Mouse (Mus musculus) cerebellum, postnatal 10 days (tissue): ENCODE measurements around the gene Chchd3.
A peak's percentile ranks its signal among the peaks of the same experiment; 100 is the strongest.

ENCODE experiments used
- DNase-seq, 2 experiments: peaks; one replicate each; pipeline ENCODE4 v3.0.0; 2021; ENCODE audit warnings: mixed read lengths in 2 of 2

Gene Chchd3

DNA sequence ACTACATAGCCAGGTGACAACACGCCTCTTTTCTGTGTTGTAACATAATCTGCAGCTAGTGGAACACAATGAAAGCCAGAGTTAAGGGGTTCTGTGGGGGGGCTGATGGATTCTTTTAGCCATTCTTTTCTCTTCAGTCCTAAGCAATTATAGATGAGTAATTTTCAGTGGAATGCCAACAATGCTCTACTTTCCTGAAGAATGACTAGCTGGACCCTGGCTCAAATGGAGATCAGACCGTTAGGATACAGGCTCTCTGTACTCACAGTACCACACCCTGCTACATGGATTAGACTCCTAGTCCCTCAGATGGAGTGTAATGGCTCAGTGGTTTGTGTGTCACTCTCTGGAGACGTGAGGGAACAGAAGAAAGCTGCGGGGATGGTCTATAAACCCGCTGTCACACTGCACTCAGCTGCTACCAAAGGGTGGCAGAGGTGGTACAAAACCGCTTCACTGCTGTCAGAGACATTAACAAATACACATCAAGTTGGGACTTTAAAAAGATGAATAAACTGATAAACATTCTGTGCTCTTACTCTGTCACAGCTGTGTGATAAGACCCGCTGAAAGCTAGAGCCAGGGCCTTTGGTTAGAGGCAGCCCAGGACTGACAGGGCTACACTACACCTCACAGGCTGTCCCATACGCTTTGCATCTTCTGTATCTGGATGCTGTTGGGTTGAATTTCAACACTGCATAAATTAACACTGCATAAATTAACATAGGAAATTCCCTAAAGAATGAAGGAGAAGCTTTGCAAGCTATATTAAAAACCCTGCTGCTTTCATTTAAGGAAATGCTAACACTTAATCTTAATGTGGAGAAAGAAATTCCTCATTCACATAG lies 264.2 kb downstream of the Chchd3 start:
- no peak for DNase-seq

DNA sequence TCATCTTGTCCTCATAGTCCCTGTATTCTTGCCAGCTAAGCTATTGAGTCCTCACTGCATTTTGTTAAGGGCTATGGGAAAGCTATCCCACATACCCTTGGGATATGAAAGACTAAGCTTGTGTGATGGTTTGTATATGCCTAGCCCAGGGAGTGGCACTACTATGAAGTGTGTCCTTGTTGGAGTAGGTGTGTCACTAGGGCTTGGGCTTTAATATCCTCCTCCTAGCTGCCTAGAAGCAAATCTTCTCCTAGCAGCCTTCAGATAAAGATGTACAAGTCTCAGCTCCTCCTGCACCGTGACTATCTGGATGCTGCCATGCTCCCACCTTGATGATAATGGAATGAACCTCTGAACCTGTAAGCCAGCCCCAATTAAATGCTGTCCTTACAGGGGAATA lies 266.5 kb downstream of the Chchd3 start:
- no peak for DNase-seq

DNA sequence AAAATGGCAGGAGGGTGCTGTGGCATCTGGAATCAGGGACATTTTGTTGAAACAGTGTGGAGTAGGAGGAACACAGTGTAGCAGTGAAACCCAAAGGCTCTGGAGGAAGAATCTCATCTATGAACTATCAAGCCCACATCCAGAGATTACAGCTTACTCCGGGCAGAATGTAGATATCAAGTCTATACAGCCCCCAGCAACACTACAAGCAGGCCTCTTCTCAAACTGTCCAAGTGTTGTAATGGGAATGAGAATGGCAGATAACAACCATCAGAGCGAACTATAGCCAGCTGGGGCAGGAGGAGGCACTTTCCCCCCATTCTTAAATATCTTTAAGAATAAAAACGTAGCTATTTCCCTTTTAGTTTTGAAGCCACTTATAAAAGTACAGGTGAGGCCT lies 266.9 kb downstream of the Chchd3 start:
- DNase-seq: no peak

DNA sequence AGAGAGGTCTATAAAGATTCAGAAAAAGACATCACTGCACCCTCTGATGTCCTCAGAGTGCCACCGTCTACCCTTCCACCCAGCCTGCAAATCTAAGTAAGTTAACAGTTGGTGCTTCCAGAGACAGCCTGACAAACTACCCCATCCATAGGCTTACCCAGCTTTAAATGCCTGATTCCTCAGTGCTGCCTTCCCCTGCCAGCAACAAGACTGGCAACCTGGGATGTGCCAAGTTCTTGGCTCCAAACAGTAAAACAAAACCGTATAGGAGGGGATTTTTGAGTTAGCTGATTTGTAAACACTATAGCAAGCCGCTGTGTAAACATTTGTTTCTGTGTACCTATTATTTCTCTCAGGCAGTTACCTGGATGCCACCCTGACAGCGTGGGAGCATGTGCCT lies 269.6 kb downstream of the Chchd3 start:
- DNase-seq: no peak

DNA sequence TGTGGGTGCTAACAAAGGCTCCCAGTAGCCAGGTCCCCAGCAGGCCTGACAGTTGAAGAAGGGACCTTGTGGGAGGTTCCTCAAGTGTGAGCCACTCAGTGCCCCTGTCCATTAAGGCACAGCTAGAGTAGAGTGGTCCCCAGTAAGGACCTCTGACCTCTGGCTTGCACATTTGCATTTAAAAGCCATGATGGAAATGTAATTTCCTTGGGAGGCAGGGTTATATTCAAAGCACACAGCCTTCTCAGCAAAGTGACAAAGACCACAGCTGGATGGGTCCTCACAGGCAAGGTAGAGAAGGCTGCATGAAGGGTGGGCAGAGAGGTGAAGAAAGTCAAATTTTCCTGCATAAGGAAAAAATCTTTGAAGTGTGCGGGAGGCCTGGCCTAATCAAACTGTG lies 272.7 kb downstream of the Chchd3 start:
- no peak for DNase-seq

DNA sequence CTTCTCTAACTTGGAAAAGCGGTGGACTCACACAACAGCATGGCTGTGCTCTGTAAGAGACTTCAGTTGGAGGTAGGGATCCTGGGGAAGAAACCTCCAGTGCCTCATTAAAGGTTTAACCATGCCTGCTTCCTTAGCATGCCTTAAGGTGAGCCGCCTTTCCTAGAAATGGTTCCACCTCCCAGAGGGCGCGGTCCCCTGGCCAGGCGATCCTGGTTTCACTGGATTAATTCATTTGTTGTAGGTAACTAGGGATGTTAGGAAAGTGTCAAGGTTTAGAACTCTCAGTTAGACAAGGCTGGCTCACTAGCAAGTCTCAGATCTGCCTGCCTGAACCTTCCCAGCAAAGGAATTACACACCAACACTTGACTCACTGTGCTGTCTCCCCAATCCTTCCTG lies 273.9 kb downstream of the Chchd3 start:
- DNase-seq: no peak

DNA sequence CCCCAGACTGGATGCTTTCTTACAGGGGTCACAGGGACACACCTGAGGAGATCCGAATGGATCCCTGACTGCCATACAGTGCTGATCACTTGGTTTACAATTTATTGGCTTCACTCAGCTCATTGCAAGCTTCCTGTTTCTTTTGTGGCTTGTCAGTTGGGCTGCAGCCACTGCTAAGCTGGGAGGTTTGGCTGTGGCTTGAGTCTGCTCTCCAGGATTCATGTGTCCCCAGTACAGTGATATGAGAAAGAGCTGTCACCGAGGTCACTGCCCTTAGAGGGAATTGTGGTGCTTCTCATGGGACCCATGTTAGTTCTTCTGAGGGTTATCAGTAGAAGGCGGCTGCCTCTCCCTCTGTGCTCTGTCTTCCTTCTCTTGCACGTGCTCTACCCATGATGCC lies 277.0 kb downstream of the Chchd3 start:
- DNase-seq: no peak

DNA sequence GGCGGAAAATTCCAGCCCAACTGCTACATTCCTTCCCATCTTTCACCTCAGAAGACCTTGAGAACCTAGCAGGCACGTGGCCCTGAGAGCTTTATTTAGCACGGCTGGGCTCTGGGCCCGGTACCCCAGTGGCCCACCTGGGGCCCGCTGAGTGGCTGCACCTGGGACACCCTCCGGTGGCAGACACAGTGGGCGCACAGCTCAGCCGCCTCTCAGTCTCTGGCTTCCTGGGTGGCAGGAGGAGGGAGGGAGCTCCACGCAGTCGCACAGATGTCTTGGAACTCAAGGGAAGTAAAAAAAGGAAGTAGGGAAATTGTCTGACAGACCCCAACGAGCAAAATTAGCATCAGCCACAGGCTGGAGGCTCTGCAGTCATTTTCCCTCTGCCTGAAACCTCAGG lies 279.5 kb downstream of the Chchd3 start:
- DNase-seq: peak; percentile 38 to 50

DNA sequence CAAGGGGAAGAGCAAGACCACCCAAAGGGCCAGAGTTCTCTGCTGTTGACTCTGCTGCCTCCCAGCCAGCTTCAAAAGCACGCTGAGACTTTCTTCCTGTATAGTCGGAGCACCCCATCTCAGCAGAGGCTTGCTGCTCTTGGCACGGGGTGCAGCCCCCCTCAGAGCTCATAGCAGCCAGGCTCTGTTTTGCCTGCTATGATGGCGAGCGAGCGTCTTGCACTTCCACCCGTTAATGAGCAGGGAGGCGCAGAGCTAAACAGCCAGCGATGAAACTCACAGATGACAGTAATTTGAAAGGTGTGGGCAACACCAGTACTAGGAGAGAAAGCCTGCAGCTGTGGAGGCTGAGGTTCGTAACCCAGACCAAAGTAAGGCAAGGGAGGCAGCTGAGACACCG lies 283.7 kb downstream of the Chchd3 start:
- DNase-seq: no peak

DNA sequence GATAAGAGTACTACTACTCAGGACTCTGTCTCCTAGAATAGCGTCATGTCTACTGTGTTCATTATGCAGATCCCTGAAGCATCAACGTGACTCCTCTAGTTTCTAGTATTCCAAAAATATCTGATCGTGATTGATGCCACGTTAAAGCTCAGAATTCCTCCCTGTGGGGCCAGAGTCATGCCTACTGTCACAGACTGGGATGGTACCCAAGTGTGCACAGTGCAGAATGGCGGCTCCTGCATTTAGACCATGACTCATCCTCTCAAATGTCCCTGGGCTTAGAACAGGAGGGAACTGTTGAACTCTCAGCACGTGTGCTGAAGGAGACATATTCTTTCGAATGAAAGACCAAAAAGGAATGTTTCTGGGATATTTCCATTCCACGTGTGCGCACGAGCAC lies 305.5 kb downstream of the Chchd3 start:
- no peak for DNase-seq

DNA sequence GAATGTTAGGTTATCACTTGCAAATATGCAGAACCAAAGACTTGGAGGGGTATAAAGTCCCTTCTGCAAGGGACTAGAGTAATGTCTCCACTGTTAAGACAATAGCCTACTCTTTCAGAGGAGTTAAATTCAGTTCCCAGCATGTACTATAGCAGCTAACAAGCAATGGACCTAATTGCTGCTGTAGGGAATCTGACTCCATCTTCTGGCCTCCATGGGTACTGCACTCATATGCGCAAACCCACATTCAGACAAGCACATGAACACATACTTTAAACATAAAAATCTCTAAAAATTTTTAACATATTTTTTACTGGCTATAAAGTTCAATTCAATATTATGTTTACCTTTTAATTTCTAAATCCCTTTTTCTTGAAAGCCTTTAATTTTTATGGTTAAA lies 310.2 kb downstream of the Chchd3 start:
- no peak for DNase-seq

DNA sequence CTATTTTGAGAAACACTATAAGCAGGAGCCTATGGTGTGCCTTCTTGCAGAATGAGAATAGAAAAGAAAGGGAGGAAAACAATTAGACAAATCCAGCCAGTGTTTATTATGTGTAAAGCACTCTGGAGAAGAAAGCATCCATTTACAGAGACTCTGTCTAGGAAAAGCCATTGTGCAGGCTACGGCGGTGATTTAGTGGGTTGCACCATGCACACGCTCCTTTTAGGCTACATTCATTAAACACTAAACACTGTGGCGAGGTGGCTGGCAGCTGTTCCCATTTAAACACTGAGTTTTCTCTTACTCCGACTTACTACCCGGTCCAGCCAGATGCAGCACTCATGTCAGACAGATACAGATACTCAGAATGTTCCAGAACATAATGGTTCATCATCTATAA lies 311.3 kb downstream of the Chchd3 start:
- DNase-seq: no peak

DNA sequence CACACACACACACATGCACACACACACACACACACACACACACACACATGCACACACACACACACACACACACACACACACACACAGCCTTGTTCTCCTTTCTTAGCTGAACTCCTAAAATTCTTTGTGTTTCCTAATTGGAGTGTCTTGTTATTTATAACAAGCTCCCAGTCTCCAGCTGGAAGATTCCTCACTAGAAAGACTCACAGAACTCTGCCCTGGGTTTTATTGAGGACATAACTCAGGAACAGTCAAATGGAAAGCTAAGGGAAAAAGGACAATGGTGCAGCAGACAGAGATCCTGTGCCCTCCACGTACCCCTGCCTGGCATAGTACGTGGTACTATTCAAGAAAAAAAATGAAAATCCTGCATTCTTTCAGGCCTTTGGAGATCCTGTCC lies 312.7 kb downstream of the Chchd3 start:
- DNase-seq: no peak
